Mouse (Mus musculus): ENCODE measurements around the gene Gm44805. TPM values are rescaled to one million over a fixed set of nuclear protein-coding genes. Genes with fewer than 3 reads are reported as not detected.

Gene Gm44805
- not detected in 2 replicates for polyA plus RNA-seq (2016; fragmentation: Nextera tagmentation; extraction: Ambion mirVana)

DNA sequence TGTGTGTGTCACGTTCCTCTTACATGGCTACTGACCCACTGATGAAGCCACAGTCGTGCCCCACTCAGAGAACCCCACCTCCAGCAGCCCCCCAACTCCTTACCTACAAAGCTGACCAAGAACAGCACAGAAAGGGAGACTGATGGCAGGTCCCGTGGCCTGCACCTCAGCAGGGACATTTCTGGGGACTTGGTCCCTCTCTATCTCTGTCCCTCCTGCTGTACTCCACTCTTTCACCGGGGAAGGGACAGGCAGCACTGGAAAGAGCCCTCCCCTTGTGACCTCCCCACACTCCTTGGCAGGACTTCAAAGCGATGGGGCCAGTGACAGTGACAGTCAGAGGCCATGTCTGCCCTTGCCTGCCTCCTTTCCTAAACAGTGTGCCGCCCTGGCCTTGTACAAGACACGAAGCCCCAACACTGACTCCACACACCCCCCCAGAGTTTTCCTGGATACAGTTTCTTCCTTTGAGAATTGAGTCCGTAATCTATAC lies at the start of gene Gm44805, which contains the start of gene Apoc4:
Gene Gm44805, minus strand, starts transcription at position 222 of the 493 bp plus-strand sequence.
Gene Apoc4, minus strand, starts transcription at position 278 of the 493 bp plus-strand sequence.
- no peaks in the 10 kb centered on the region for H3K9me3 ChIP-seq
- no peaks in the 10 kb centered on the region for H3K4me1 ChIP-seq
- H3K9ac ChIP-seq (replicated peaks) = no peak within 1 kb of the TSS
- no peaks in the 10 kb centered on the region for H3K36me3 ChIP-seq
- H3K27ac ChIP-seq (replicated peaks) = no peak within 1 kb of the TSS
- H3K4me2 ChIP-seq (replicated peaks) = no peak within 1 kb of the TSS
- no peak for ATAC-seq (ENCODE audit: low FRiP score, low read depth)
- H3K27me3 ChIP-seq = no peaks in the 10 kb centered on the region
- 61% methylated on average over 8 of the region's 8 CpGs for WGBS
- H3K4me3 ChIP-seq = no peak within 1 kb of the TSS

DNA sequence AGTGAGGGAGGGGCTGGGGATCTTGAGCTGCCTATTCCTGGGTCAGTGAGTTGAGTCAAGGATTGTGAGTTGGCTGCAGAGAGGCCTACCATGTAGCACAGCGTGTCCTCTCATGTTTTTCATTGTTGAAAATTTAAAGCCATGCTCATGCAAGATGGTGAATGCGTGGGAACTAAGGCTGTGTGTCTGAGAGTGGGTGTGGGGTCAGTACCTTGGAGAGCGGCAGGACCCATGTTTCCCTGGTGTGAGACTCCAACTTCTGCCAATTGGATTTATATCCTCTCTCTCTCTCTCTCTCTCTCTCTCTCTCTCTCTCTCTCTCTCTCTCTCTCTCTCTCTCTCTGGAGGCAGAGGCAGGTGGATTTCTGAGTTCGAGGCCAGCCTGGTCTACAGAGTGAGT lies 45.3 kb upstream of the Gm44805 start:
- Histone ChIP-seq H3K27ac (replicated peaks) (no peak overlapping the region), H3K4me2 (replicated peaks) (no peak overlapping the region), H3K4me1 (no peaks in the 10 kb centered on the region), H3K9ac (replicated peaks) (no peak overlapping the region), H3K9me3 (peaks cover under 1% of the 10 kb centered on the region), H3K27me3 (no peaks in the 10 kb centered on the region), H3K4me3 (no peak overlapping the region), H3K36me3 (peaks cover 85% of the 10 kb centered on the region)
- no peak for ATAC-seq (ENCODE audit: low FRiP score, low read depth)
- 92% methylated on average over 4 of the region's 4 CpGs for WGBS

GRCm38 (mm10) chr7:19724167-19724566 lies 42.9 kb upstream of the Gm44805 start:
- Histone ChIP-seq H3K9ac (replicated peaks) (no peak overlapping the region), H3K4me2 (replicated peaks) (no peak overlapping the region), H3K27ac (replicated peaks) (no peak overlapping the region), H3K9me3 (peaks cover 13% of the 10 kb centered on the region), H3K4me1 (no peaks in the 10 kb centered on the region), H3K36me3 (peaks cover 74% of the 10 kb centered on the region), H3K27me3 (no peaks in the 10 kb centered on the region), H3K4me3 (no peak overlapping the region)
- 95% methylated on average over 12 of the region's 12 CpGs for WGBS
- ATAC-seq (ENCODE audit: low FRiP score, low read depth) = no peak

GRCm38 (mm10) chr7:19722754-19723195 lies 41.6 kb upstream of the Gm44805 start:
- Histone ChIP-seq H3K4me3 (no peak overlapping the region), H3K9me3 (peaks cover 13% of the 10 kb centered on the region), H3K9ac (replicated peaks) (no peak overlapping the region), H3K4me2 (replicated peaks) (no peak overlapping the region), H3K36me3 (peaks cover 60% of the 10 kb centered on the region), H3K27me3 (no peaks in the 10 kb centered on the region), H3K27ac (replicated peaks) (no peak overlapping the region), H3K4me1 (no peaks in the 10 kb centered on the region)
- WGBS = 96% methylated on average over 6 of the region's 6 CpGs
- no peak for ATAC-seq (ENCODE audit: low FRiP score, low read depth)

GRCm38 (mm10) chr7:19719200-19719599 lies 38.0 kb upstream of the Gm44805 start:
- Histone ChIP-seq H3K4me2 (replicated peaks) (no peak overlapping the region), H3K36me3 (peaks cover 35% of the 10 kb centered on the region), H3K9me3 (peaks cover 13% of the 10 kb centered on the region), H3K9ac (replicated peaks) (no peak overlapping the region), H3K4me1 (peaks cover 14% of the 10 kb centered on the region), H3K27ac (replicated peaks) (no peak overlapping the region), H3K27me3 (no peaks in the 10 kb centered on the region), H3K4me3 (no peak overlapping the region)
- whole genome bisulfite sequencing = 91% methylated on average over 4 of the region's 4 CpGs
- no peak for ATAC-seq (ENCODE audit: low FRiP score, low read depth)

- H3K4me1 ChIP-seq = peaks cover 22% of the 10 kb centered on the region
- H3K4me2 ChIP-seq (replicated peaks) = no peak overlapping the region
- no peak overlapping the region for H3K27ac ChIP-seq (replicated peaks)
- H3K4me3 ChIP-seq = no peak overlapping the region
- no peak overlapping the region for H3K9ac ChIP-seq (replicated peaks)
- peaks cover 32% of the 10 kb centered on the region for H3K36me3 ChIP-seq
- 92% methylated on average over 5 of the region's 5 CpGs for WGBS
- H3K27me3 ChIP-seq = no peaks in the 10 kb centered on the region
- ATAC-seq (ENCODE audit: low FRiP score, low read depth) = no peak
- H3K9me3 ChIP-seq = peaks cover 13% of the 10 kb centered on the region
Measured at GRCm38 (mm10) chr7:19718297-19718952, 37.2 kb upstream of the Gm44805 start.

- Histone ChIP-seq H3K9ac (replicated peaks) (no peak overlapping the region), H3K4me2 (replicated peaks) (no peak overlapping the region), H3K4me1 (peaks cover 25% of the 10 kb centered on the region), H3K4me3 (no peak overlapping the region), H3K9me3 (peaks cover 13% of the 10 kb centered on the region), H3K36me3 (peaks cover 31% of the 10 kb centered on the region), H3K27me3 (no peaks in the 10 kb centered on the region), H3K27ac (replicated peaks) (no peak overlapping the region)
- WGBS = 90% methylated on average over 4 of the region's 4 CpGs
- no peak for ATAC-seq (ENCODE audit: low FRiP score, low read depth)
Measured at GRCm38 (mm10) chr7:19717346-19717745, 36.1 kb upstream of the Gm44805 start.

DNA sequence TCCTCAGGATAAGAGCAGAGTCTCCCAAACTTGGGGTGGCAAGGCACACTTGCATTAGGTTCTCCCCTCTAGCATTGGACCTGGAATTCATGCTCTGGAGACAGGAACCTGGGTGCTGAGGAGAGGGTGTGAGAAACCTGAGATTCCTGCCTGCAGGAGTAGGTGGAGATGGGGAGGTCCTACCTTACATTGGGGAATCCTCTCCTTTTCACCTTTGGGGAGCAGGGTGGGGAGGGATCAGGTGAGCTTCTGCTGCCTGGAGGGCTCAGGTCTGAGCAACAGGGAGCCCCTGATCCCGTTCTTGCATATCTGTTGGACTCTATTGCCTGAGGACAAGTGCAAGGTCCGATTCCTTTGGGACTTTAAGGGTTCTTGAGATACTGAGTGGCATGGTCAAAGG lies 35.6 kb upstream of the Gm44805 start:
- peaks cover 13% of the 10 kb centered on the region for H3K9me3 ChIP-seq
- H3K4me3 ChIP-seq = 0 out of 2 replicates have a peak overlapping the region, but pooled peaks have one; percentile 30
- peaks cover 25% of the 10 kb centered on the region for H3K4me1 ChIP-seq
- WGBS = 82% methylated on average over 2 of the region's 2 CpGs
- H3K9ac ChIP-seq (replicated peaks) = peak overlapping the region; percentile 43; the same call in 1 of the 2 replicates
- no peak for ATAC-seq (ENCODE audit: low FRiP score, low read depth)
- peak overlapping the region; percentile 48 for H3K4me2 ChIP-seq (replicated peaks)
- H3K36me3 ChIP-seq = peaks cover 37% of the 10 kb centered on the region
- H3K27me3 ChIP-seq = no peaks in the 10 kb centered on the region
- H3K27ac ChIP-seq (replicated peaks) = peak overlapping the region; percentile 80

GRCm38 (mm10) chr7:19716055-19716682 lies 34.9 kb upstream of the Gm44805 start:
- H3K27ac ChIP-seq (replicated peaks) = peak overlapping the region; percentile 80
- WGBS = 7% methylated on average over 18 of the region's 18 CpGs
- peaks cover 25% of the 10 kb centered on the region for H3K4me1 ChIP-seq
- H3K4me2 ChIP-seq (replicated peaks) = peak overlapping the region; percentile 48
- H3K36me3 ChIP-seq = peaks cover 39% of the 10 kb centered on the region
- peak overlapping the region; percentile 30 for H3K4me3 ChIP-seq
- peaks cover 9% of the 10 kb centered on the region for H3K9me3 ChIP-seq
- no peak for ATAC-seq (ENCODE audit: low FRiP score, low read depth)
- peak overlapping the region; percentile 43 for H3K9ac ChIP-seq (replicated peaks)
- H3K27me3 ChIP-seq = no peaks in the 10 kb centered on the region

- Histone ChIP-seq H3K36me3 (peaks cover 40% of the 10 kb centered on the region), H3K4me1 (peaks cover 25% of the 10 kb centered on the region), H3K9me3 (peaks cover 1% of the 10 kb centered on the region; the same call in 1 of the 2 replicates), H3K9ac (replicated peaks) (peak within 1 kb of the TSS; percentile 95), H3K4me3 (peak within 1 kb of the TSS; percentile 99), H3K27me3 (no peaks in the 10 kb centered on the region), H3K4me2 (replicated peaks) (peak within 1 kb of the TSS; percentile 99), H3K27ac (replicated peaks) (peak within 1 kb of the TSS; percentile 80)
- under 1% methylated on average over 59 of the region's 59 CpGs for WGBS
- peak; percentile 99 for ATAC-seq (ENCODE audit: low FRiP score, low read depth)
Measured at GRCm38 (mm10) chr7:19715239-19716054, 34.2 kb upstream of the Gm44805 start, which contains the start of gene Tomm40. Gene Tomm40 (minus strand): TSS chr7:19715438.

GRCm38 (mm10) chr7:19714836-19715235 lies 33.6 kb upstream of the Gm44805 start:
- Histone ChIP-seq H3K27me3 (no peaks in the 10 kb centered on the region), H3K9me3 (no peaks in the 10 kb centered on the region), H3K9ac (replicated peaks) (peak overlapping the region; percentile 95), H3K4me2 (replicated peaks) (peak overlapping the region; percentile 99), H3K36me3 (peaks cover 44% of the 10 kb centered on the region), H3K27ac (replicated peaks) (peak overlapping the region; percentile 68), H3K4me3 (peak overlapping the region; percentile 99), H3K4me1 (peaks cover 25% of the 10 kb centered on the region)
- under 1% methylated on average over 39 of the region's 39 CpGs for WGBS
- no peak for ATAC-seq (ENCODE audit: low FRiP score, low read depth)

Data from midbrain, embryonic 12.5 days (tissue).